Mouse (Mus musculus) ES-E14 (cell line): ENCODE results near the gene Elf5.

ENCODE experiments used
- CHD2 ChIP-seq: IDR thresholded peaks from 2 replicates; pipeline ENCODE4 v1.6.1; 2014; ENCODE audit warnings: mild to moderate bottlenecking, low read depth, low read length, inconsistent platforms
- MAFK ChIP-seq: IDR thresholded peaks from 2 replicates; pipeline ENCODE4 v1.6.1; 2014; ENCODE audit warnings: mild to moderate bottlenecking, low read depth, low read length, inconsistent platforms; ENCODE audit not compliant: insufficient read depth
- ZC3H11A ChIP-seq: IDR thresholded peaks from 2 replicates; pipeline ENCODE4 v1.6.1; 2012; ENCODE audit warnings: low read depth, mild to moderate bottlenecking, inconsistent platforms, low read length, borderline replicate concordance

GRCm38 (mm10) chr2:103425456-103426063 lies 14.1 kb downstream of the Elf5 start:
- TF ChIP-seq CHD2 (no peak), ZC3H11A (no peak), MAFK (no peak)
